In genomic region chr10:80075924-80076323, GRCm38 (mm10) we compare ENCODE assay signal across 2 mouse cellular contexts.
TF ChIP-seq lines count a peak whose summit lies in the region.

No protein-coding gene starts in this region.

TF ChIP-seq in CH12.LX, 34 proteins besides CTCF, POLR2A, EP300 and RAD21:
- TF ChIP-seq TCF12 (IDR thresholded peaks at IDR 0.05; ENCODE audit: low read depth, low read length) (no peak), TBP (conservative IDR thresholded peaks at IDR 0.05; ENCODE audit: low read depth, low read length) (no peak), MYC (IDR thresholded peaks at IDR 0.05; ENCODE audit: low read depth, low read length) (no peak), CHD2 (IDR thresholded peaks at IDR 0.05; ENCODE audit: low read length) (no peak), BHLHE40 (IDR thresholded peaks at IDR 0.05; ENCODE audit: low read depth, low read length) (no peak), MAFK (IDR thresholded peaks at IDR 0.05; ENCODE audit: insufficient replicate concordance, low read length) (no peak)
TF ChIP-seq in CH12.LX: peak in this region for 0.

TF ChIP-seq in MEL, 35 proteins besides CTCF, POLR2A, EP300 and RAD21:
- TF ChIP-seq MXI1 (IDR thresholded peaks at IDR 0.05; ENCODE audit: low read depth, low read length) (no peak), TAL1 (IDR thresholded peaks at IDR 0.05; ENCODE audit: low read length) (no peak), USF2 (IDR thresholded peaks at IDR 0.05; ENCODE audit: borderline replicate concordance in 1 of 2, insufficient read depth in 1 of 2, low read depth in 1 of 2, low read length in 2 of 2) (no peak), ETS1 (IDR thresholded peaks at IDR 0.05; ENCODE audit: low read depth, low read length) (no peak), MAZ (IDR thresholded peaks at IDR 0.05; ENCODE audit: low read depth, low read length) (no peak), NRF1 (IDR thresholded peaks at IDR 0.05; ENCODE audit: insufficient read depth, low read depth, low read length, poor library complexity, severe bottlenecking) (no peak), ZKSCAN1 (IDR thresholded peaks at IDR 0.05; ENCODE audit: low read depth, low read length) (no peak), ZMIZ1 (IDR thresholded peaks at IDR 0.05; ENCODE audit: low read depth, low read length) (no peak), BHLHE40 (IDR thresholded peaks at IDR 0.05; ENCODE audit: borderline replicate concordance, low read depth, low read length) (no peak), TBP (IDR thresholded peaks at IDR 0.05; ENCODE audit: low read depth, low read length) (no peak), CHD2 (IDR thresholded peaks at IDR 0.05; ENCODE audit: low read length) (no peak), E2F4 (IDR thresholded peaks at IDR 0.05; ENCODE audit: borderline replicate concordance, low read depth, low read length) (no peak), GATA1 (IDR thresholded peaks at IDR 0.05; ENCODE audit: low read depth, low read length) (no peak), POLR2AphosphoS2 (IDR thresholded peaks at IDR 0.05; ENCODE audit: low read length) (no peak), MEF2A (IDR thresholded peaks at IDR 0.05; ENCODE audit: extremely low read depth, insufficient replicate concordance, low read depth, low read length, poor library complexity, severe bottlenecking) (no peak)
